Mouse (Mus musculus): ENCODE data around the gene Kcnd1.

The Kcnd1 gene

GRCm38 (mm10) chrX:7859191-7859753 lies 37.2 kb downstream of the Kcnd1 start:
- DNase-seq, result no peak

DNA sequence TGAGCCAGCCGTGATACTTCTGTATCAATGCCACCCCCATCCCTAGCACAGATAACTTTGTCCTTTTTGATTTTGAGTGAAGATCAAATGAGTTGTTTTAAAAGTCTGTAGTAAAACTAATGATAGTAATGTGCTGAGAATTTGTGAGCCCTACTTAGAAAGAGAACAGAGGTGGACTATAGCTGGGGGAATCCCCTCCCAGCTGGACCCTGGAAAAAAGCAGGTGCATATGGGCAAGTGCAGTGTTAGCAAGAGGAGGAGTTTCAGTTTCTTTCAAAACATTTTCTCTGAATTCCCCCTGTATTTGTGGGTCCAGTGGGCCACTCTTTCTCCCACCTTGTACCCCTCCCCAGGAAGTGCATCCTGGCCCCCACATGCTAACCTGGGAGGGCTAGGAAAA lies 41.1 kb downstream of the Kcnd1 start:
- DNase-seq, result no peak

- DNase-seq, result no peak
Observed at GRCm38 (mm10) chrX:7864551-7864950, 42.5 kb downstream of the Kcnd1 start.

DNA sequence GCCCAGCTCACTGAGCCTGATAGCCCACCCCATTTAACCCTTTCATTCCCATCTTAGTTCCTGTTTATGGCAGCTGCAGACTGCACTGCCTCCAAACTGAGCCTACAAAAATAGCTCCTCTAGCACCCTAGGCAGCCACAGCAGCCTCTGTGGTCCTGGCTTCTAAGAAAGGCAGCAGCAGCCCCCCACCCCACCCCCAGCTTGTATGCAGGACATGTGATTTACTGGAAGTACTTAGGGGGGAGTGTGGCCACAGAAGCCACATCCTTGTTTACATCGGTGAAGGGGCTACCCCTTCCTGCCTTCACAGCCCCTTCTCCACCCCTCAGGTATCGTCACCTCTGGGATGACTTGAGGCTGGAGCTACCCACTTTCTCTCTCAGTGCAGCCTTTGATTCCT lies 43.3 kb downstream of the Kcnd1 start:
- DNase-seq, result no peak

- DNase-seq, result no peak
Observed at GRCm38 (mm10) chrX:7865786-7866185, 43.7 kb downstream of the Kcnd1 start.

DNA sequence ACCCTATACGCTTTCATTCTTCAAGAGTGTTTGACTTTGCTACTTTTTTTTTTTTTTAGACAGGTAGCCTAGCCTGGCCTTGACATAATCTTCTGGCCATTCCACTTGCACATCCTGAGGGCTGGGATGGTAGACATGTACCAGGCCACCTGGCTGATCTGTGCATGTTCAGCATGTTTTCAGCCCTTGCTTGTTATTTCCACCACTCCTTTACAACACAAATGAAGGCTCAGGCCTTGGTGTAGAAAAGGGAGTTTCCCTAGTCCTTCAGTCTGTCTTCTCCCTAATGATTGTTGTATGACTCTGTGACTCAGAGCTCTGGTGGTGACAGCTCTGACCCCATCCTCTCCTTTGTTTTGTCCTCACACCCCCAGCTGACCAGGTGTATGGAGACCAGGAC lies 45.1 kb downstream of the Kcnd1 start:
- DNase-seq, result no peak

DNA sequence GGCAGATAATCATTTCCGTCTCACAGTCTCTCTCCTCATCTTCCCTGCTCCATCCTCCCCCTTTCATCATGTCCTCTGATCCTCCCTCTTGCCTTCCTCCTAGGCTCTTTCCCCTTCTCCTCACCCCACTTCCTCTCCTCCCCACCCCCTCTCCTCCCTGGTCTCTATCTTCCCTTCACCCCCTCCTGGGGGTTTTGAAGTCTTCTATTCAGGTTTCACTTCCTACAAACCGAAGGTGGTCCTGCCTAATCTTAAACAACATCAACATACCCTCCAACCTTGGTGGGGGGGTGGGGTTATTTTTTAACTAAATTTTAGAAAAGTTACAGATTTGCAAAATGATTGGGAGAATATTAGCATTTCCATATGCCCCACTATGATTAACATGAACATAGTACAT lies 46.4 kb downstream of the Kcnd1 start:
- DNase-seq, result no peak

DNA sequence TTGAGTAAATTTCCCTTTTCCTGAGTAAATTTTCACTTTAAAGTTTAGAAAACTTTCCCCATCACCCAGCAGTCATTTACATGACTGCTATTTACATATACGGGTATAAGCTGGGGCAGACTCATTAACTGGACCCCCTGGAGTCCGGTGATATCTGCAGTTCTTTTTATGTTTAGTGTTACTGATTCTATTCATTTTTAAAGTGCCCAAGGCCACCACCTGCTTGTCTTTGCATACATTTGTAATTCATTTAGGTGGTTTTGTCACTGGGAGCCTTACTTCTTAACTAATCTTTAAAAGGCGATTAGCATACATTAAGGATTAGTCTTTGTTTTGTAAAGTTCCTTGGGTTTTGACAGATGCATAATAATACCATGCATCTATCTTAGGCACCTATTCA lies 47.7 kb downstream of the Kcnd1 start:
- DNase-seq, result no peak

- DNase-seq, result peak; percentile 94
Observed at GRCm38 (mm10) chrX:7878007-7878419, 55.9 kb downstream of the Kcnd1 start, which contains the start of gene Pim2. TSS of gene Pim2 (plus strand) at chrX:7878262.

DNA sequence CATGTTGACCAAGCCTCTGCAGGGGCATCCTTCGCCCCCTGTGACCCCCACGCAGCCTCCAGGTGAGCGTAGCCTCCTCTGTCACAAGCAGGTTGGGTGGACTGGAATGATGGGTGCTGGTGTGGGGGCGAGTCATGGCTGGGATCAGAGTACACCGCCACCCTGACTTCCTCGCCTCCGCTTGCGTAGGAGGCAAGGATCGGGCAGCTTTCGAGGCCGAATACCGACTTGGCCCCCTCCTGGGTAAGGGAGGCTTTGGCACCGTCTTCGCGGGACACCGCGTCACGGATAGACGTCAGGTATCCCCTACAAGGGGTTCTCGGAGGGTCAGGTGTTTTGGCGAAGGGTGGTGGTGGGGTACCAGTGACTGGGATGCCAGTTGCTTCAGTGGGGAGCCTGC lies 56.4 kb downstream of the Kcnd1 start:
- DNase-seq, result peak; percentile 69

GRCm38 (mm10) chrX:7879819-7880218 lies 57.7 kb downstream of the Kcnd1 start:
- DNase-seq, result peak; percentile 87

GRCm38 (mm10) chrX:7883841-7884567 lies 61.9 kb downstream of the Kcnd1 start, which contains the start of gene Slc35a2:
TSS of gene Slc35a2 (plus strand) at chrX:7884028.
- DNase-seq, result peak; percentile 91
